Mouse (Mus musculus): ENCODE data around the gene Traf5.

DNA sequence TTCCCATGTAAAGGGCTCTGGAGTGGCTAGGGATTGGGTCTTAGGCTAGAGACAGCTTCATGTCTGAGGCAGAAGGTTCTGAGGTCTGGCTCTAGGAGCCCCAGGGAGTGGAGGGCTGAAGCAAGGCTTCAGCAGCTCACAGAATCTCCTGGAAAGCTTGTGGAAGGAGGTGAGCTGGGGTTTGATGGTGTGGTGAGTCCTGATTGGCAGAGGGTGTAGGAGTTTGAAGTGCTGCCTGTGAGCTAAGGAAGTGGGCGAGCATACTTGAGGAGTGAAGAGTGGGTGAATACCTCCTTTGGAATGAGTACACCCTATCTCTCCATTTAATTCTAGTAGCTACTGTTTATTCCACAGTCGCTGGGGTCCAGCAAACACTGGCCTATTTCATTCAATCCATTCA is 141.7 kb downstream of the Traf5 start:
- TF ChIP-seq HCFC1 (IDR thresholded peaks at IDR 0.05; ENCODE audit: borderline replicate concordance, insufficient read depth, low read length) (no peak), ZNF384 (IDR thresholded peaks at IDR 0.05; ENCODE audit: low read depth, low read length) (no peak), ZC3H11A (IDR thresholded peaks at IDR 0.05; ENCODE audit: borderline replicate concordance, low read depth, low read length) (no peak), MAFK (IDR thresholded peaks at IDR 0.05; ENCODE audit: insufficient read depth, low read depth, low read length) (no peak), CHD2 (IDR thresholded peaks at IDR 0.05; ENCODE audit: low read depth, low read length) (no peak)
